Mouse (Mus musculus) liver, embryonic 14.5 days (tissue): ENCODE results near the gene Ttc16.

ENCODE experiments used
- CTCF ChIP-seq: IDR thresholded peaks from 2 replicates; pipeline ENCODE4 v1.5.1; 2016; ENCODE audit warnings: antibody characterized with exemption, low read depth, control low read depth
- EP300 ChIP-seq: IDR thresholded peaks from 2 replicates; pipeline ENCODE4 v1.6.1; 2016; ENCODE audit warnings: antibody characterized with exemption, low read depth

DNA sequence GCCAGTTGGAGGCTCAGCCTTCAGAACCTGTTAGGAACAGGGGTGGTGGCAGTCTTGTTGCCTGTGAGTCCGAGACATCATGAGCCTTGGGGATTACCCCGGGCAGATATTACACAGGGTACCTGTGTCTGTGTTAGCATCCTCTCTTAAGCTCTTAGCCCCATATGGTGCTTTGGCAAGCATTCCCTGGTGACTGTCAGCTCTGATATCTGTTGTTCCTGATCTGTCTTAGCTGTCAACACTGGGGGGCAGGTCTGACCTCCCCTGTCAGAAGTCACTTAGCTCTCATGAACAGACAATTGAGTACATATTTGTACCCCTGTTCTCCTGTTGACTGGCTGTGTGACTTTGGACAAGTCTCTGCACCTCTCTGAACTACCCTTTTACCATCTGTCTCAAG lies 16.4 kb downstream of the Ttc16 start:
- TF ChIP-seq EP300 (no peak), CTCF (no peak)
